In genomic region chr3:95135433-95136052, GRCm38 (mm10) we compare ENCODE assay signal across 7 mouse cellular contexts. TPM values are rescaled to one million over a fixed set of nuclear protein-coding genes. Genes with fewer than 3 reads are reported as not detected.
DNase-seq lines count a peak whose midpoint lies in the region; ATAC-seq and TF ChIP-seq lines count a peak whose summit lies in the region.

No protein-coding gene starts in this region.

- no peak overlapping the region for H3K9ac ChIP-seq in lung, postnatal 0 days (replicated peaks; ENCODE audit: low read depth)
- no peak overlapping the region for H3K9ac ChIP-seq in forebrain, embryonic 14.5 days (ENCODE audit: low read length)
- peak overlapping the region; percentile 47; the same call in 1 of the 2 replicates for H3K9ac ChIP-seq in liver, embryonic 15.5 days
- peak overlapping the region; percentile 39; the same call in 1 of the 2 replicates for H3K9ac ChIP-seq in stomach, embryonic 16.5 days (ENCODE audit: low read length)

- H3K27ac ChIP-seq in lung, postnatal 0 days (ENCODE audit: low read length), result no peak overlapping the region
- no peak overlapping the region for H3K27ac ChIP-seq in forebrain, embryonic 14.5 days (ENCODE audit: low read depth, low read length)
- H3K27ac ChIP-seq in liver, embryonic 15.5 days (replicated peaks), result peak overlapping the region; percentile 64
- peak overlapping the region; percentile 49 for H3K27ac ChIP-seq in stomach, embryonic 16.5 days (ENCODE audit: low read length)

- peaks cover 7% of the 10 kb centered on the region; the same call in 1 of the 2 replicates for H3K4me1 ChIP-seq in lung, postnatal 0 days (ENCODE audit: insufficient read depth, low read depth, low read length)
- peaks cover 12% of the 10 kb centered on the region for H3K4me1 ChIP-seq in lung, adult 2 months (ENCODE audit: control insufficient read depth, insufficient read depth, low read length)
- peaks cover 11% of the 10 kb centered on the region for H3K4me1 ChIP-seq in forebrain, embryonic 14.5 days (ENCODE audit: control insufficient read depth, insufficient read depth, low read length)
- peaks cover 42% of the 10 kb centered on the region for H3K4me1 ChIP-seq in liver, embryonic 15.5 days (replicated peaks)
- peaks cover 12% of the 10 kb centered on the region for H3K4me1 ChIP-seq in stomach, embryonic 16.5 days (ENCODE audit: control insufficient read depth, insufficient read depth, low read length)

- no peak for TF ChIP-seq POLR2A in lung, adult 2 months (IDR thresholded peaks at IDR 0.05; ENCODE audit: borderline replicate concordance, extremely low read depth, low read depth, low read length)

- peak; percentile 41 for DNase-seq in lung, postnatal 0 days (ENCODE audit: low spot score)
- DNase-seq in lung, adult 2 months, result no peak
- DNase-seq in forebrain, embryonic 14.5 days (ENCODE audit: low spot score), result no peak
- DNase-seq in left cerebral cortex, postnatal 36 days (ENCODE audit: low spot score in 2 of 2), result no peak
- no peak for DNase-seq in kidney, postnatal 25 days

- no peaks in the 10 kb centered on the region for H3K27me3 ChIP-seq in lung, postnatal 0 days (replicated peaks; ENCODE audit: insufficient read depth, low read length)
- H3K27me3 ChIP-seq in forebrain, embryonic 14.5 days (replicated peaks; ENCODE audit: control insufficient read depth, insufficient read depth, low read length), result no peaks in the 10 kb centered on the region
- no peaks in the 10 kb centered on the region for H3K27me3 ChIP-seq in liver, embryonic 15.5 days
- no peaks in the 10 kb centered on the region for H3K27me3 ChIP-seq in stomach, embryonic 16.5 days (ENCODE audit: control insufficient read depth, insufficient read depth, low read length)

- no peak for TF ChIP-seq EP300 in lung, postnatal 0 days (IDR thresholded peaks at IDR 0.05)

- H3K36me3 ChIP-seq in lung, postnatal 0 days (ENCODE audit: insufficient read depth, low read length), result no peaks in the 10 kb centered on the region
- H3K36me3 ChIP-seq in forebrain, embryonic 14.5 days (ENCODE audit: control insufficient read depth, insufficient read depth, low read length), result peaks cover 21% of the 10 kb centered on the region
- H3K36me3 ChIP-seq in liver, embryonic 15.5 days (replicated peaks), result peaks cover 28% of the 10 kb centered on the region
- H3K36me3 ChIP-seq in stomach, embryonic 16.5 days (ENCODE audit: control insufficient read depth, insufficient read depth, low read length), result 0 out of 2 replicates have a peak, but pooled peaks cover 6% of the 10 kb centered on the region

- TF ChIP-seq CTCF in lung, postnatal 0 days (IDR thresholded peaks at IDR 0.05), result no peak
- TF ChIP-seq CTCF in lung, adult 2 months (IDR thresholded peaks at IDR 0.05; ENCODE audit: insufficient read depth, low read length), result no peak

- no peak for ATAC-seq in lung, postnatal 0 days
- no peak for ATAC-seq in forebrain, embryonic 14.5 days
- no peak for ATAC-seq in liver, embryonic 15.5 days (ENCODE audit: insufficient read depth)
- no peak for ATAC-seq in stomach, embryonic 16.5 days (ENCODE audit: insufficient read depth, low FRiP score)

- H3K4me3 ChIP-seq in lung, postnatal 0 days (ENCODE audit: low read depth, low read length), result peak overlapping the region; percentile 28; the same call in 1 of the 2 replicates
- no peak overlapping the region for H3K4me3 ChIP-seq in lung, adult 2 months (replicated peaks; ENCODE audit: extremely low read depth, low read depth, low read length)
- no peak overlapping the region for H3K4me3 ChIP-seq in forebrain, embryonic 14.5 days (ENCODE audit: low read depth, low read length)
- peak overlapping the region; percentile 56 for H3K4me3 ChIP-seq in liver, embryonic 15.5 days (replicated peaks)
- H3K4me3 ChIP-seq in stomach, embryonic 16.5 days (replicated peaks; ENCODE audit: low read length), result peak overlapping the region; percentile 41

- WGBS in lung, postnatal 0 days, result 68% methylated on average over 7 of the region's 7 CpGs
- 47% methylated on average over 7 of the region's 7 CpGs for WGBS in lung, adult 2 months
- 93% methylated on average over 7 of the region's 7 CpGs for WGBS in forebrain, embryonic 14.5 days
- 27% methylated on average over 7 of the region's 7 CpGs for WGBS in liver, embryonic 15.5 days (ENCODE audit: insufficient replicate concordance)
- 74% methylated on average over 7 of the region's 7 CpGs for WGBS in stomach, embryonic 16.5 days

- H3K4me2 ChIP-seq in lung, postnatal 0 days (replicated peaks; ENCODE audit: low read depth, low read length), result peak overlapping the region; percentile 50
- H3K4me2 ChIP-seq in forebrain, embryonic 14.5 days (ENCODE audit: low read length), result peak overlapping the region; percentile 34; the same call in 1 of the 2 replicates
- H3K4me2 ChIP-seq in liver, embryonic 15.5 days, result peak overlapping the region; percentile 78
- H3K4me2 ChIP-seq in stomach, embryonic 16.5 days (ENCODE audit: low read depth, low read length), result peak overlapping the region; percentile 57

- intact Hi-C loops in left cerebral cortex, postnatal 36 days (cut with DNase I), result no loop called here

- no peaks in the 10 kb centered on the region for H3K9me3 ChIP-seq in lung, postnatal 0 days (ENCODE audit: low read length)
- H3K9me3 ChIP-seq in forebrain, embryonic 14.5 days (replicated peaks; ENCODE audit: control insufficient read depth, low read length), result no peaks in the 10 kb centered on the region
- no peaks in the 10 kb centered on the region for H3K9me3 ChIP-seq in liver, embryonic 15.5 days (replicated peaks)
- H3K9me3 ChIP-seq in stomach, embryonic 16.5 days (replicated peaks; ENCODE audit: control insufficient read depth, low read length), result no peaks in the 10 kb centered on the region

RNA-seq across cellular contexts. Expression of gene Lysmd1, which starts 1.7 kb away (rescaled TPM):
- 13.3 and 14.0 TPM in 2 replicates for polyA plus RNA-seq in lung, postnatal 0 days (2015; fragmentation: Nextera tagmentation; extraction: Ambion mirVana)
- polyA plus RNA-seq in lung, adult 2 months (2012; rRNA removed), result 4.5 and 7.8 TPM in 2 replicates
- polyA plus RNA-seq in forebrain, embryonic 14.5 days (2014; fragmentation: Nextera tagmentation; extraction: Ambion mirVana), result 31.4 and 31.8 TPM in 2 replicates
- polyA plus RNA-seq in liver, embryonic 15.5 days (2015; fragmentation: Nextera tagmentation; extraction: Ambion mirVana), result 7.1 and 8.3 TPM in 2 replicates
- 13.7 and 14.5 TPM in 2 replicates for polyA plus RNA-seq in stomach, embryonic 16.5 days (2015; fragmentation: Nextera tagmentation; extraction: Ambion mirVana)
- total RNA-seq in left cerebral cortex, postnatal 36 days (2021), result 10 to 100 TPM; 16.3 to 18.4 TPM

RNA-seq across cellular contexts. Expression of gene Scnm1, which starts 1.7 kb away (rescaled TPM):
- 51.8 and 54.1 TPM in 2 replicates for polyA plus RNA-seq in lung, postnatal 0 days (2015; fragmentation: Nextera tagmentation; extraction: Ambion mirVana)
- 30.1 and 43.7 TPM in 2 replicates for polyA plus RNA-seq in lung, adult 2 months (2012; rRNA removed)
- 99.6 and 107 TPM in 2 replicates for polyA plus RNA-seq in forebrain, embryonic 14.5 days (2014; fragmentation: Nextera tagmentation; extraction: Ambion mirVana)
- polyA plus RNA-seq in liver, embryonic 15.5 days (2015; fragmentation: Nextera tagmentation; extraction: Ambion mirVana), result 25.6 and 26.1 TPM in 2 replicates
- 55.8 and 58.2 TPM in 2 replicates for polyA plus RNA-seq in stomach, embryonic 16.5 days (2015; fragmentation: Nextera tagmentation; extraction: Ambion mirVana)
- 10 to 100 TPM; 46.1 to 46.4 TPM for total RNA-seq in left cerebral cortex, postnatal 36 days (2021)

RNA-seq across cellular contexts. Expression of gene Tnfaip8l2, which starts 6.6 kb away (rescaled TPM):
- 9.0 and 9.7 TPM in 2 replicates for polyA plus RNA-seq in lung, postnatal 0 days (2015; fragmentation: Nextera tagmentation; extraction: Ambion mirVana)
- polyA plus RNA-seq in lung, adult 2 months (2012; rRNA removed), result 24.6 and 26.4 TPM in 2 replicates
- polyA plus RNA-seq in forebrain, embryonic 14.5 days (2014; fragmentation: Nextera tagmentation; extraction: Ambion mirVana), result 2.6 and 2.9 TPM in 2 replicates
- 9.3 and 9.8 TPM in 2 replicates for polyA plus RNA-seq in liver, embryonic 15.5 days (2015; fragmentation: Nextera tagmentation; extraction: Ambion mirVana)
- polyA plus RNA-seq in stomach, embryonic 16.5 days (2015; fragmentation: Nextera tagmentation; extraction: Ambion mirVana), result 5.4 and 6.5 TPM in 2 replicates
- 1 to 10 TPM; 2.5 TPM for total RNA-seq in left cerebral cortex, postnatal 36 days (2021)

RNA-seq across cellular contexts. Expression of gene Tmod4, which starts 11.3 kb away (rescaled TPM):
- 2.0 and 2.9 TPM in 2 replicates for polyA plus RNA-seq in lung, postnatal 0 days (2015; fragmentation: Nextera tagmentation; extraction: Ambion mirVana)
- 1.5 and 3.5 TPM in 2 replicates for polyA plus RNA-seq in lung, adult 2 months (2012; rRNA removed)
- polyA plus RNA-seq in forebrain, embryonic 14.5 days (2014; fragmentation: Nextera tagmentation; extraction: Ambion mirVana), result 0.55 and 0.83 TPM in 2 replicates
- 0.53 and 0.88 TPM in 2 replicates for polyA plus RNA-seq in liver, embryonic 15.5 days (2015; fragmentation: Nextera tagmentation; extraction: Ambion mirVana)
- 2.2 and 7.3 TPM in 2 replicates for polyA plus RNA-seq in stomach, embryonic 16.5 days (2015; fragmentation: Nextera tagmentation; extraction: Ambion mirVana)
- total RNA-seq in left cerebral cortex, postnatal 36 days (2021), result under 1 TPM in 1 of 2 experiments, not detected in 1; 0.88 TPM

RNA-seq across cellular contexts. Expression of gene Sema6c, which starts 24.7 kb away (rescaled TPM):
- 1.3 and 1.8 TPM in 2 replicates for polyA plus RNA-seq in lung, postnatal 0 days (2015; fragmentation: Nextera tagmentation; extraction: Ambion mirVana)
- 10.7 and 11.8 TPM in 2 replicates for polyA plus RNA-seq in lung, adult 2 months (2012; rRNA removed)
- polyA plus RNA-seq in forebrain, embryonic 14.5 days (2014; fragmentation: Nextera tagmentation; extraction: Ambion mirVana), result 22.8 and 25.2 TPM in 2 replicates
- polyA plus RNA-seq in liver, embryonic 15.5 days (2015; fragmentation: Nextera tagmentation; extraction: Ambion mirVana), result 0.37 and 0.68 TPM in 2 replicates
- 1.5 and 2.6 TPM in 2 replicates for polyA plus RNA-seq in stomach, embryonic 16.5 days (2015; fragmentation: Nextera tagmentation; extraction: Ambion mirVana)
- total RNA-seq in left cerebral cortex, postnatal 36 days (2021), result 10 to 100 TPM; 20.2 to 21.0 TPM

Comparison
In these comparisons a context has a peak if more than half of its experiments do, and no peak if none do; other contexts are left out.
1. H3K4me3 ChIP-seq: peak in lung, postnatal 0 days (single experiment), liver, embryonic 15.5 days (single experiment) and stomach, embryonic 16.5 days (single experiment); none in lung, adult 2 months (single experiment) and forebrain, embryonic 14.5 days (single experiment).
2. H3K27ac ChIP-seq: peak in liver, embryonic 15.5 days (single experiment) and stomach, embryonic 16.5 days (single experiment); none in lung, postnatal 0 days (single experiment) and forebrain, embryonic 14.5 days (single experiment).
3. H3K9ac ChIP-seq: peak in liver, embryonic 15.5 days (single experiment) and stomach, embryonic 16.5 days (single experiment); none in lung, postnatal 0 days (single experiment) and forebrain, embryonic 14.5 days (single experiment).
4. Peak in every context shown above with its lines, with median percentiles within 50 percentile points of each other: H3K4me2 ChIP-seq.